Mouse (Mus musculus) thymus, adult 2 months (tissue): Measurements from ENCODE around the gene Bod1l.

ENCODE experiments used
- CTCF ChIP-seq: fragments of 200-500 bp; IDR thresholded peaks from 2 replicates; pipeline ENCODE4 v1.5.1; 2012; ENCODE audit warnings: mild to moderate bottlenecking, control low read depth, low read length, moderate library complexity, borderline replicate concordance; ENCODE audit not compliant: control insufficient read depth, poor library complexity, insufficient read depth; ENCODE audit errors: extremely low read depth
- POLR2A ChIP-seq: fragments of 200-500 bp; IDR thresholded peaks from 2 replicates; pipeline ENCODE4 v1.6.1; 2012; ENCODE audit warnings: mild to moderate bottlenecking, low read length, control low read depth, moderate library complexity; ENCODE audit not compliant: control insufficient read depth, poor library complexity, insufficient read depth; ENCODE audit errors: extremely low read depth

- TF ChIP-seq POLR2A (no peak), CTCF (no peak)
Measured at GRCm38 (mm10) chr5:41760071-41760470, 84.0 kb downstream of the Bod1l start.
